Mouse (Mus musculus) heart, adult 2 months (tissue): ENCODE data around the gene Luc7l3.

Experiments used
- CTCF ChIP-seq: fragments of 200-600 bp; IDR thresholded peaks from 2 replicates; pipeline ENCODE4 v1.8.1; 2022; ENCODE audit warnings: antibody characterized with exemption, mild to moderate bottlenecking, moderate library complexity
- EP300 ChIP-seq: fragments of 200-500 bp; IDR thresholded peaks from 2 replicates; pipeline ENCODE4 v1.6.1; 2011; ENCODE audit warnings: low read depth, low read length, control low read depth; ENCODE audit not compliant: insufficient read depth
- POLR2A ChIP-seq: fragments of 200-500 bp; IDR thresholded peaks from 2 replicates; pipeline ENCODE4 v1.6.1; 2011; ENCODE audit warnings: mild to moderate bottlenecking, low read depth, low read length, control low read depth; ENCODE audit not compliant: insufficient read depth

DNA sequence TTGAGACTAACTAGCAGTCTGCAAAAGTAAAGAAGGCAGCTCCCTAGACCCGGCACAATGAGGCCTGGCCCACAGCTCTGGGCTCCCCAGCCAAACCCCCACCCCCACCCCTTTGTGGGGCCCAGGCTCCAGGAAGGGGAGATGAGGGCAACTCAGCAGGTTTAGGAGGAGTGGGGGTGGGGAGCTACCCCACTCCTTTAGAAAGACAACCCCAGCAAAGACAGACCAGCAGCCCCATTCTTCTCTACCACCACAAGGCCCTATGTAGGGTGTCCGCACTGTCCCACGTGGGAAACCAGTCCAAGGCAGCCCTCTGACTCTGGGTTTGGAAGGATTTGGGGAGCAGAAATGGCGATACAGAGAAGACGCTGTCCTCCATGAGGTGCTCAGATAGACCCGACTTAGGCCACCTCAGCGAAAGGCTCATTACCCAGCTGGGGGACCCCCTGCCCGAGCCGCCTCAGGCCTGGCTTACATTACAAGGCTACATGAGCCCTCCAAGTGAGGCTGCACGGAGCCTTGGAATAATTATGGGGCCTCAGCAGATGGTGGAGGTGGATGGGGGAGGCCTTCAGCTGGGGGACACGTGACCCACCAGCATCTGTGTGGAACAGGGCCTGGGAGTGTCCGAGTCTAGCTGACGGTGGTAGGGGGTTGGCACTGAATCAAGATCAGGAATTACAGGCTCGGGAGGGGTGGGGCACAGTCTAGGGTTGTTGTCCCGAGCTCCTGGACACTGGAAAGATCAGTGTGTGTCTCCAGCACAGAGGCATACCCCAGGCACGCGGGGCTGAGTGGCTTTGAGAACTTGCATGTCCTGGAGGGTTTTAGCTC lies 75.6 kb downstream of the Luc7l3 start, which contains the start of gene Wfikkn2:
- TF ChIP-seq CTCF = no peak
- TF ChIP-seq EP300 = no peak
- TF ChIP-seq POLR2A = no peak
